Mouse (Mus musculus): ENCODE results near the gene Cald1.

- TF ChIP-seq CTCF (IDR thresholded peaks at IDR 0.05; ENCODE audit: control insufficient read depth, insufficient read depth, low read length) (no peak), POLR2A (IDR thresholded peaks at IDR 0.05; ENCODE audit: borderline replicate concordance, control insufficient read depth, low read depth, low read length) (no peak)
Observed at GRCm38 (mm10) chr6:34703421-34704120, 105.3 kb downstream of the Cald1 start.
